1 mouse cellular context compared by ENCODE assay signal in the genomic region with DNA sequence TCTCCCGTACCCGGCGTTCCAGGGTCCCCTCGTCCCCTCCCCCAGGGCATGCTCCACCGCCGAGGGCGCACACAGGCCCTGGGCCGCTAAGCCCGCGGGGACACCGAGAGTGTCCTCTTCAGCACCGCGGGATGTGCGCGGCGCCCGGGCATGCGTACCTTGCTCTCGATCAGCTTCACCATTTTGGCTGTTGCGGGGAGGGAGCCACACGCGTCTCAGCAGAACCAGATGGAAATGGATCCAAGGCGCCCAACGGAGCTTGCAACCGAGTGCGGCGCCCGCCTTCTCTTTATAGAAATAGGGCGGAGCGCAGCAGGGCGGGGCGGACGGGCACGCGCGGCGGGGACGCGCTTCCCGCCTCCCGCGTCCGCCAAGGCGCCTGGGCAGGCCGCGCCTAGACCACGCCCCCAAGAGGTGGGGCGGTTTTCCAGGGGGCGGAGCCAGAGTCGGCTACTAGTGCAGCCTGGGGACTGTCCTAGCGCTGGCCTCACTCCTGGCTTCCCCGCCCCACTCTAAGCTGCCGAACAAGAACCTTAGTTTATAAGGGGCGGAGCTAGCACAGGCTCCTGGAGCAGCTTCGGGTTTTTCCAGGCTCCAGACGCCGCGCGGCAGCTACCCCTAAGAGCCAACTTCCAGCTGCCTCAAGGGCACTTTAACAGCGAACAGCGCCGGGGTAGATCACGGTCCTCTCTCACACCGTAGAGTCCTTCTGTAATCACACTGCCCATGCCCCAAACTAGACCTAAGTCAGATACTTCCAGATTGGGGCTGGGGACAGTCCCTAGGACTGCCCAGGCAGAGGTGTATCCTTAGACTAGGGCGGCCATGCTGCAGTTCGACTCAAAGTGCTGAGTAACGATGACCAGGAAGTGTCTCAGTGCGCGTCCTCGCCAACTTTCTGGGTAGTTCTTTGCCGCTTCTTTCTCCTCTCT.
A peak's percentile ranks its signal among the peaks of the same experiment; 100 is the strongest.
TF ChIP-seq lines count a peak whose summit lies in the region.

A gene (minus strand): TSS at position 383 of the 932 bp plus-strand sequence.

TF ChIP-seq in CH12.LX, 34 proteins besides CTCF, POLR2A, EP300 and RAD21 (continued from another document):
- TF ChIP-seq GABPA (IDR thresholded peaks at IDR 0.05; ENCODE audit: insufficient replicate concordance, low read depth, low read length), result peak; percentile 79
- TF ChIP-seq NELFE (IDR thresholded peaks at IDR 0.05; ENCODE audit: low read depth, low read length), result peak; percentile 84
- peak; percentile 92 for TF ChIP-seq ZMIZ1 (IDR thresholded peaks at IDR 0.05; ENCODE audit: low read depth, low read length)
- TF ChIP-seq USF2 (conservative IDR thresholded peaks at IDR 0.05; ENCODE audit: low read depth, low read length), result no peak
- TF ChIP-seq BHLHE40 (IDR thresholded peaks at IDR 0.05; ENCODE audit: low read depth, low read length), result peak; percentile 37; the same call in 1 of the 2 replicates
- TF ChIP-seq POLR2AphosphoS2 (IDR thresholded peaks at IDR 0.05; ENCODE audit: low read depth, low read length), result peak; percentile 94
- no peak for TF ChIP-seq ZKSCAN1 (IDR thresholded peaks at IDR 0.05; ENCODE audit: borderline replicate concordance, low read depth, low read length)
- TF ChIP-seq ZC3H11A (IDR thresholded peaks at IDR 0.05; ENCODE audit: low read depth, low read length), result no peak
- no peak for TF ChIP-seq CHD1 (IDR thresholded peaks at IDR 0.05; ENCODE audit: low read depth, low read length)
- TF ChIP-seq MEF2A (IDR thresholded peaks at IDR 0.05; ENCODE audit: borderline replicate concordance, low read depth, low read length), result peak; percentile 70
- TF ChIP-seq CHD2 (IDR thresholded peaks at IDR 0.05; ENCODE audit: low read length), result peak; percentile 44; the same call in 1 of the 2 replicates
- no peak for TF ChIP-seq PAX5 (IDR thresholded peaks at IDR 0.05; ENCODE audit: low read length)
- TF ChIP-seq IRF4 (IDR thresholded peaks at IDR 0.05; ENCODE audit: low read depth, low read length), result peak; percentile 62; the same call in 1 of the 2 replicates
- TF ChIP-seq SIN3A (IDR thresholded peaks at IDR 0.05; ENCODE audit: low read length), result peak; percentile 74; the same call in 1 of the 2 replicates
- TF ChIP-seq TBP (conservative IDR thresholded peaks at IDR 0.05; ENCODE audit: low read depth, low read length), result peak; percentile 89
- 0 out of 2 replicates have a peak, but pooled peaks have one; percentile 39 for TF ChIP-seq E2F4 (IDR thresholded peaks at IDR 0.05; ENCODE audit: insufficient replicate concordance, low read depth, low read length)
- peak; percentile 78 for TF ChIP-seq NRF1 (IDR thresholded peaks at IDR 0.05; ENCODE audit: low read depth, low read length)
- TF ChIP-seq JUN (IDR thresholded peaks at IDR 0.05; ENCODE audit: insufficient read depth, low read depth, low read length), result no peak
- TF ChIP-seq MYC (IDR thresholded peaks at IDR 0.05; ENCODE audit: low read depth, low read length), result peak; percentile 88
- peak; percentile 61; the same call in 1 of the 2 replicates for TF ChIP-seq KAT2A (IDR thresholded peaks at IDR 0.05; ENCODE audit: insufficient replicate concordance, low read length)
- TF ChIP-seq HCFC1 (IDR thresholded peaks at IDR 0.05; ENCODE audit: low read depth, low read length), result peak; percentile 63
- TF ChIP-seq ETS1 (conservative IDR thresholded peaks at IDR 0.05; ENCODE audit: low read depth, low read length), result peak; percentile 51
- peak; percentile 58; the same call in 1 of the 2 replicates for TF ChIP-seq UBTF (IDR thresholded peaks at IDR 0.05; ENCODE audit: low read depth, low read length)
- TF ChIP-seq USF1 (IDR thresholded peaks at IDR 0.05; ENCODE audit: low read depth, low read length), result no peak
